In genomic region chr15:81191303-81191702, GRCm38 (mm10) we compare ENCODE assay signal across 8 mouse cellular contexts. TPM values are rescaled to one million over a fixed set of nuclear protein-coding genes. Genes with fewer than 3 reads are reported as not detected.
DNase-seq lines count a peak whose midpoint lies in the region; ATAC-seq and TF ChIP-seq lines count a peak whose summit lies in the region.

No protein-coding gene starts in this region.

- no peak for TF ChIP-seq CTCF in lung, adult 2 months (IDR thresholded peaks at IDR 0.05; ENCODE audit: insufficient read depth, low read length)

- H3K9me3 ChIP-seq in embryonic facial prominence, embryonic 14.5 days (ENCODE audit: control insufficient read depth, low read length): no peaks in the 10 kb centered on the region
- H3K9me3 ChIP-seq in intestine, embryonic 14.5 days (ENCODE audit: control insufficient read depth, low read length): no peaks in the 10 kb centered on the region

- intact Hi-C loops in gastrocnemius, postnatal 14 days (cut with DNase I; ENCODE audit: low total_unique reads): no loop called here

- H3K4me1 ChIP-seq in lung, adult 2 months (ENCODE audit: control insufficient read depth, insufficient read depth, low read length): peaks cover 6% of the 10 kb centered on the region; the same call in 1 of the 2 replicates
- peaks cover 19% of the 10 kb centered on the region for H3K4me1 ChIP-seq in embryonic facial prominence, embryonic 14.5 days (ENCODE audit: control insufficient read depth, insufficient read depth, low read length)
- H3K4me1 ChIP-seq in intestine, embryonic 14.5 days (replicated peaks; ENCODE audit: control insufficient read depth, insufficient read depth, low read length): peaks cover 15% of the 10 kb centered on the region

- H3K79me2 ChIP-seq in myocyte (ENCODE audit: control insufficient read depth, insufficient read depth): peaks cover 40% of the 10 kb centered on the region

- H3K27me3 ChIP-seq in embryonic facial prominence, embryonic 14.5 days (replicated peaks; ENCODE audit: control insufficient read depth, insufficient read depth, low read length): no peaks in the 10 kb centered on the region
- no peaks in the 10 kb centered on the region for H3K27me3 ChIP-seq in intestine, embryonic 14.5 days (replicated peaks; ENCODE audit: control insufficient read depth, insufficient read depth, low read length)
- no peaks in the 10 kb centered on the region for H3K27me3 ChIP-seq in myocyte (ENCODE audit: control insufficient read depth, insufficient read depth, insufficient read length)

- H3K9ac ChIP-seq in embryonic facial prominence, embryonic 14.5 days (ENCODE audit: low read depth, low read length): peak overlapping the region; percentile 76
- H3K9ac ChIP-seq in intestine, embryonic 14.5 days (ENCODE audit: low read length): peak overlapping the region; percentile 57

- H3K36me3 ChIP-seq in embryonic facial prominence, embryonic 14.5 days (ENCODE audit: control insufficient read depth, insufficient read depth, low read length): 0 out of 2 replicates have a peak, but pooled peaks cover 8% of the 10 kb centered on the region
- H3K36me3 ChIP-seq in intestine, embryonic 14.5 days (ENCODE audit: control insufficient read depth, insufficient read depth, low read length): no peaks in the 10 kb centered on the region
- no peaks in the 10 kb centered on the region for H3K36me3 ChIP-seq in myocyte (ENCODE audit: control insufficient read depth, insufficient read depth)

- WGBS in lung, adult 2 months: 24% methylated on average over 9 of the region's 9 CpGs
- 23% methylated on average over 9 of the region's 9 CpGs for WGBS in embryonic facial prominence, embryonic 14.5 days
- WGBS in intestine, embryonic 14.5 days: 20% methylated on average over 9 of the region's 9 CpGs

- H3K4me3 ChIP-seq in lung, adult 2 months (replicated peaks; ENCODE audit: extremely low read depth, low read depth, low read length): peak overlapping the region; percentile 88
- peak overlapping the region; percentile 81 for H3K4me3 ChIP-seq in embryonic facial prominence, embryonic 14.5 days (ENCODE audit: low read depth, low read length)
- H3K4me3 ChIP-seq in intestine, embryonic 14.5 days (ENCODE audit: low read depth, low read length): peak overlapping the region; percentile 78
- H3K4me3 ChIP-seq in myocyte: peak overlapping the region; percentile 74

- TF ChIP-seq POLR2A in lung, adult 2 months (IDR thresholded peaks at IDR 0.05; ENCODE audit: borderline replicate concordance, extremely low read depth, low read depth, low read length): no peak
- TF ChIP-seq POLR2A in myocyte (IDR thresholded peaks at IDR 0.05; ENCODE audit: insufficient read length, low read depth): no peak

- no peak for DNase-seq in lung, adult 2 months
- DNase-seq in lung, adult 18-20 months: no peak
- DNase-seq in embryonic facial prominence, embryonic 14.5 days (ENCODE audit: low spot score): peak; percentile 31
- DNase-seq in intestine, embryonic 14.5 days (ENCODE audit: low spot score): no peak
- DNase-seq in ovary, postnatal 10 days (ENCODE audit: low spot score): no peak
- no peak for DNase-seq in gastrocnemius, postnatal 14 days
- no peak for DNase-seq in spleen, adult 18-20 months

- ATAC-seq in embryonic facial prominence, embryonic 14.5 days (ENCODE audit: low read depth): no peak
- ATAC-seq in intestine, embryonic 14.5 days (replicated peaks; ENCODE audit: low FRiP score, low TSS enrichment, low read depth): no peak

- peak overlapping the region; percentile 79 for H3K4me2 ChIP-seq in embryonic facial prominence, embryonic 14.5 days (ENCODE audit: low read depth, low read length)
- H3K4me2 ChIP-seq in intestine, embryonic 14.5 days (ENCODE audit: low read length): peak overlapping the region; percentile 70
- peak overlapping the region; percentile 90 for H3K4me2 ChIP-seq in myocyte (ENCODE audit: low read depth)

- peak overlapping the region; percentile 71 for H3K27ac ChIP-seq in embryonic facial prominence, embryonic 14.5 days (replicated peaks; ENCODE audit: low read depth, low read length)
- H3K27ac ChIP-seq in intestine, embryonic 14.5 days (ENCODE audit: low read depth): peak overlapping the region; percentile 39

- peak overlapping the region; percentile 46 for H3ac ChIP-seq in myocyte (ENCODE audit: control insufficient read depth, insufficient read length)

TF ChIP-seq in myocyte, 11 proteins besides CTCF, POLR2A, EP300 and RAD21:
- no peak for TF ChIP-seq MAX (IDR thresholded peaks at IDR 0.05; ENCODE audit: low read depth)
- no peak for TF ChIP-seq CEBPB (IDR thresholded peaks at IDR 0.05; ENCODE audit: insufficient read depth, poor library complexity, severe bottlenecking)
- no peak for TF ChIP-seq SRF (IDR thresholded peaks at IDR 0.05; ENCODE audit: control insufficient read depth, insufficient read length, low read depth)

RNA-seq across cellular contexts. Expression of gene Mrtfa, which starts 0.7 kb away (rescaled TPM):
- polyA plus RNA-seq in lung, adult 2 months (2012; rRNA removed): 32.8 and 39.0 TPM in 2 replicates
- 24.5 and 28.6 TPM in 2 replicates for polyA plus RNA-seq in embryonic facial prominence, embryonic 14.5 days (2014; fragmentation: Nextera tagmentation; extraction: Ambion mirVana)
- polyA plus RNA-seq in intestine, embryonic 14.5 days (2014; fragmentation: Nextera tagmentation; extraction: Ambion mirVana): 21.2 and 25.1 TPM in 2 replicates
- 36.0 TPM for polyA plus RNA-seq in myocyte (2012; fragmentation: generic; extraction: Trizol)
- total RNA-seq in gastrocnemius, postnatal 14 days (2021): 10 to 100 TPM; 17.1 to 37.4 TPM

RNA-seq across cellular contexts. Expression of gene Mchr1, which starts 44.0 kb away (rescaled TPM):
- 1.0 and 1.4 TPM in 2 replicates for polyA plus RNA-seq in lung, adult 2 months (2012; rRNA removed)
- polyA plus RNA-seq in embryonic facial prominence, embryonic 14.5 days (2014; fragmentation: Nextera tagmentation; extraction: Ambion mirVana): 1.1 and 2.0 TPM in 2 replicates
- 1.0 and 1.2 TPM in 2 replicates for polyA plus RNA-seq in intestine, embryonic 14.5 days (2014; fragmentation: Nextera tagmentation; extraction: Ambion mirVana)
- 0.44 TPM for polyA plus RNA-seq in myocyte (2012; fragmentation: generic; extraction: Trizol)
- 1 to 10 TPM; 1.5 to 1.9 TPM for total RNA-seq in gastrocnemius, postnatal 14 days (2021)
